Mouse (Mus musculus): ENCODE measurements around the gene Gm3633. TPM values are rescaled to one million over a fixed set of nuclear protein-coding genes. Genes with fewer than 3 reads are reported as not detected.
"Not testable (repeated sequence)": the region's sequence is repeated elsewhere in the genome, so short reads cannot be mapped to it uniquely, and the experiment has no call there.

Gene Gm3633
- polyA plus RNA-seq (2014; fragmentation: Nextera tagmentation; extraction: Ambion mirVana): not detected in 2 replicates

GRCm38 (mm10) chr14:42641817-42642216 lies at the start of gene Gm3633:
Gm3633 (minus strand) TSS chr14:42641917.
- H3K27ac ChIP-seq (ENCODE audit: low read depth, low read length); H3K4me1 ChIP-seq (ENCODE audit: control insufficient read depth, insufficient read depth, low read length); H3K4me2 ChIP-seq; H3K9me3 ChIP-seq (replicated peaks; ENCODE audit: control insufficient read depth, low read length); ATAC-seq (replicated peaks; ENCODE audit: insufficient number of reproducible peaks, low FRiP score, low TSS enrichment); H3K27me3 ChIP-seq (ENCODE audit: control insufficient read depth, insufficient read depth, low read length); H3K9ac ChIP-seq (ENCODE audit: low read depth, low read length); H3K36me3 ChIP-seq (ENCODE audit: control insufficient read depth, insufficient read depth, low read length); H3K4me3 ChIP-seq (ENCODE audit: low read depth, low read length): not testable (repeated sequence)
- WGBS (ENCODE audit: insufficient replicate concordance): no CpG with 5 or more reads among the region's 2 CpGs

GRCm38 (mm10) chr14:42655638-42656037 lies 13.9 kb upstream of the Gm3633 start, which contains the start of gene Gm10378:
Gm10378 (plus strand) TSS chr14:42655938.
- WGBS (ENCODE audit: insufficient replicate concordance): no CpG with 5 or more reads among the region's 1 CpGs
- not testable (repeated sequence) for H3K9me3 ChIP-seq (replicated peaks; ENCODE audit: control insufficient read depth, low read length); H3K4me2 ChIP-seq; ATAC-seq (replicated peaks; ENCODE audit: insufficient number of reproducible peaks, low FRiP score, low TSS enrichment); H3K9ac ChIP-seq (ENCODE audit: low read depth, low read length); H3K4me3 ChIP-seq (ENCODE audit: low read depth, low read length); H3K27me3 ChIP-seq (ENCODE audit: control insufficient read depth, insufficient read depth, low read length); H3K36me3 ChIP-seq (ENCODE audit: control insufficient read depth, insufficient read depth, low read length); H3K4me1 ChIP-seq (ENCODE audit: control insufficient read depth, insufficient read depth, low read length); H3K27ac ChIP-seq (ENCODE audit: low read depth, low read length)

- not testable (repeated sequence) for ATAC-seq (replicated peaks; ENCODE audit: insufficient number of reproducible peaks, low FRiP score, low TSS enrichment); H3K36me3 ChIP-seq (ENCODE audit: control insufficient read depth, insufficient read depth, low read length); H3K4me1 ChIP-seq (ENCODE audit: control insufficient read depth, insufficient read depth, low read length); H3K4me2 ChIP-seq; H3K4me3 ChIP-seq (ENCODE audit: low read depth, low read length); H3K9me3 ChIP-seq (replicated peaks; ENCODE audit: control insufficient read depth, low read length); H3K9ac ChIP-seq (ENCODE audit: low read depth, low read length); H3K27ac ChIP-seq (ENCODE audit: low read depth, low read length); H3K27me3 ChIP-seq (ENCODE audit: control insufficient read depth, insufficient read depth, low read length)
- no CpG with 5 or more reads among the region's 3 CpGs for WGBS (ENCODE audit: insufficient replicate concordance)
Observed at GRCm38 (mm10) chr14:42599782-42600181, 41.9 kb downstream of the Gm3633 start, which contains the start of gene Gm17124. Gm17124 (minus strand) TSS chr14:42599882.

Small RNA genes within 50 kb of the gene (microRNA-seq; reads per million reads assigned to microRNA genes)
- gene Gm23620 (ENCODE audit: borderline number of aligned reads) (not detected), gene Gm25228 (ENCODE audit: borderline number of aligned reads) (not detected)

Other genes starting within 250 kb of the Gm3633 start
- not detected in 2 replicates for gene Gm8005, start 202.2 kb downstream of the Gm3633 start, polyA plus RNA-seq (2014; fragmentation: Nextera tagmentation; extraction: Ambion mirVana)
- gene Gm8011, start 178.0 kb downstream of the Gm3633 start, polyA plus RNA-seq (2014; fragmentation: Nextera tagmentation; extraction: Ambion mirVana): not detected in 2 replicates
- not detected in 2 replicates for gene Gm8020, start 139.6 kb downstream of the Gm3633 start, polyA plus RNA-seq (2014; fragmentation: Nextera tagmentation; extraction: Ambion mirVana)
- not detected in 2 replicates for gene Gm8024, start 117.6 kb downstream of the Gm3633 start, polyA plus RNA-seq (2014; fragmentation: Nextera tagmentation; extraction: Ambion mirVana)
- not detected in 2 replicates for gene Gm17124, start 42.0 kb downstream of the Gm3633 start, polyA plus RNA-seq (2014; fragmentation: Nextera tagmentation; extraction: Ambion mirVana)
- gene Gm10378, start 14.0 kb upstream of the Gm3633 start, polyA plus RNA-seq (2014; fragmentation: Nextera tagmentation; extraction: Ambion mirVana): not detected in 2 replicates
- gene Gm3015, start 126.9 kb upstream of the Gm3633 start, polyA plus RNA-seq (2014; fragmentation: Nextera tagmentation; extraction: Ambion mirVana): not detected in 2 replicates
- not detected in 2 replicates for gene Gm10377, start 156.1 kb upstream of the Gm3633 start, polyA plus RNA-seq (2014; fragmentation: Nextera tagmentation; extraction: Ambion mirVana)
- not detected in 2 replicates for gene Gm21977, start 211.6 kb upstream of the Gm3633 start, polyA plus RNA-seq (2014; fragmentation: Nextera tagmentation; extraction: Ambion mirVana)

Data from heart, embryonic 11.5 days (tissue).